Mouse (Mus musculus): ENCODE measurements around the gene Aqp8.
A peak's percentile ranks its signal among the peaks of the same experiment; 100 is the strongest.

Gene Aqp8

GRCm38 (mm10) chr7:123487703-123488102 is 25.6 kb downstream of the Aqp8 start:
- no peak for DNase-seq (ENCODE audit: low spot score in 2 of 2)

- DNase-seq (ENCODE audit: low spot score in 2 of 2): no peak
Observed at GRCm38 (mm10) chr7:123499481-123500238, 37.6 kb downstream of the Aqp8 start.

DNA sequence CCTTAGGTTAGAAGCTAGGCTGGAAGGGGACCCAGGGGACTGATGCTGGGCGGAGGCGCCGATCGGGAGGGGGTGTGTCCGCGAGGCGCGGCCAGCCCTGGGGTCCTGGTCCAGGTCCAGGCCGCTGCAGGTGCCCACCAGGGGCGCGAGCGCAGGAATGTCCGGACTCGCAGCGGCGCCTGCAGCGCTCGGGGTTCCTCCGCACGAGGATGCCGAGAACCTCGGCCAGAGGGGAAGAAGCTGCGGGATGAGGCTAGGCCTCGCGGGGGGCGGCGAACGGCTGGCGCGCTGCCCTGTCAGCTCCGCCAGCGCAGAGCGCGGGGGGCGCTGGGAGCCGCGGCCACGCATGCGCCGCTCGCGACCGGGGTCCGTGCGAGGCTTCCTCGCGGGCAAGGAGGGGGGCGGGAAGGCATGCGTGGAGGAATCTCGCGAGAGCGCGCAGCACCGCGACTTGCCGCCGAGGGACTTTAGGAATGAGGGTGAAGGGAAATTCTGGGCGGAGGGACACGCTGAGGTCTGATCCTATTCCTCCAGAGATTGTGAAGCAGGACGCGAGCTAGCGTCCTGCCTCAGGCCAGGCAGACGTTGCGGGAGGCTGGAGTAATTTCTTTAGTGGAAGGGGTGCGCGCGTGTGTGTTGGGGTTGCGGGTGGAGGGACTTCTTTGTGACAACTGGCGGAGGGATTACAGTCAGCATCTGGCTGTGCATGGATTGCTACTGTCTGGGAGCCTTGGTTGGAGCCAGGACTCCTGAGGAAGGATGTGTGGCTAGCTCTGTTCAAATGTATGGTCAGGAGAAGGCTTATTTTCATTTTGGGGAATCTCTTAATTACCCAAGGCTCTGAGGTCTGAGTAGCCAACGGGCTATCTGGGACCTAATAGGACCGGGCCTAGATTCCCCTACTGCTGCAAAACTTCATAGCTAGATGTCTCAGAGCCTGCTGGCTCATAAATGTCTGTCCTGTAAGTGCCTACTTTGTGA is 38.4 kb downstream of the Aqp8 start, which contains the start of gene Zkscan2:
Zkscan2 (minus strand) TSS at position 211 of the 981 bp plus-strand sequence.
- DNase-seq (ENCODE audit: low spot score in 2 of 2): peak; percentile 16 to 63

DNA sequence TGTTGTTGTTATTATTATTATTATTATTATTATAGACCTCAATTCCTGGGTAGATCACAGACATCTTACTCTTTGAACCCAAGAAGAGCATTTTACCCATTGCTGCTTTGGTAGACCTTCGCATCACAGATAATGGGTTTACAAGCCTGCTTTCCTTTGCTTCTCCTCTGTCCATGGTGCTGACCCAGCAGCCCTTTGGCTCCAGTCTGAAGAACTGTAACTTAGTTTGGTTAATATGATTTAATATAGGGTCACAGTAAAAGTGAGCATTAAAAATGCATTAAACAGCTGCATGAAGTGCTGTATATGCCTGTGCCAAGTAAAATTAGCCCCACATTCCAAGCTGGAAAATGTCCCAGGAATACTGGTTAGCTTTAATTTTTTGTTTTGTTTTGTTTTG is 41.3 kb downstream of the Aqp8 start:
- peak in 1 of 2 experiments; percentile 64 for DNase-seq (ENCODE audit: low spot score in 2 of 2)

DNA sequence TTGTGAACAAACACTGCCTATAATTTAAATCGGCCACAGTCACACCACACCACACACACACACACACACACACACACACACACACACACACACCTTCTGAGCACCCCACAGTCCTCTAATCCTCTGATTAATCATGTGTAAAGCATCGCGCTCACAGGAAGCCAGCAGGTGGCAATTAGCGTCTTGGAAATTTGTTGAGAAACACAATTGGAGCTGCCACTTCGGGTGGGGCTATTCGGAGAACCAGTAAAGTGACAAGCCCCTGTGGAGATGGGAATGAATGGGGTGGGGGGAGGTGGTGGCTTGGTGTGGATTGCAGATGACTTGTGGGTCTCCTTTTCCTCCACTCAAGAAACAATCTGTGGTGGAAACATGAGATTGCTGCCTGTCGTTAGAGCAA is 45.9 kb downstream of the Aqp8 start:
- no peak for DNase-seq (ENCODE audit: low spot score in 2 of 2)

Measured in spleen, postnatal 4 days (tissue).